Mouse (Mus musculus) heart, embryonic 11.5 days (tissue): ENCODE results near the gene A230050P20Rik. TPM values are rescaled to one million over a fixed set of nuclear protein-coding genes. Genes with fewer than 3 reads are reported as not detected.
"Not testable (repeated sequence)": the region's sequence is repeated elsewhere in the genome, so short reads cannot be mapped to it uniquely, and the experiment has no call there.

Source experiments
- ATAC-seq: fragments of 200-750 bp; cut with Nextera tagmentation; replicated peaks from 2 replicates; pipeline ENCODE4 v1.8.0; 2017; ENCODE audit warnings: moderate library complexity; ENCODE audit not compliant: insufficient number of reproducible peaks, low FRiP score, low TSS enrichment
- H3K27ac ChIP-seq: fragments of 300-500 bp; sonication (generic); 2 replicates; pipeline ENCODE4 v1.5.1; 2014; ENCODE audit warnings: mild to moderate bottlenecking, low read depth, low read length
- H3K27me3 ChIP-seq: fragments of 300-500 bp; sonication (generic); 2 replicates; pipeline ENCODE4 v1.6.1; 2014; ENCODE audit warnings: mild to moderate bottlenecking, low read length, mixed read lengths; ENCODE audit not compliant: control insufficient read depth, insufficient read depth
- H3K36me3 ChIP-seq: fragments of 300-500 bp; sonication (generic); 2 replicates; pipeline ENCODE4 v1.6.1; 2014; ENCODE audit warnings: mild to moderate bottlenecking, low read length, moderate library complexity, mixed read lengths; ENCODE audit not compliant: control insufficient read depth, insufficient read depth
- H3K4me1 ChIP-seq: fragments of 300-500 bp; sonication (generic); 2 replicates; pipeline ENCODE4 v1.6.1; 2014; ENCODE audit warnings: low read length; ENCODE audit not compliant: control insufficient read depth, insufficient read depth
- H3K4me2 ChIP-seq: fragments of 300-500 bp; sonication (generic); 2 replicates; pipeline ENCODE4 v1.6.1; 2014; ENCODE audit warnings: mild to moderate bottlenecking, moderate library complexity
- H3K4me3 ChIP-seq: fragments of 300-500 bp; sonication (generic); 2 replicates; pipeline ENCODE4 v1.5.1; 2014; ENCODE audit warnings: low read depth, low read length
- H3K9ac ChIP-seq: fragments of 300-500 bp; sonication (generic); 2 replicates; pipeline ENCODE4 v1.6.1; 2014; ENCODE audit warnings: mild to moderate bottlenecking, low read depth, low read length, moderate library complexity
- H3K9me3 ChIP-seq: fragments of 300-500 bp; sonication (generic); replicated peaks from 2 replicates; pipeline ENCODE4 v1.6.1; 2016; ENCODE audit warnings: low read length; ENCODE audit not compliant: control insufficient read depth
- WGBS: fragments of 180-500 bp; shearing (Covaris S2); extraction: QIAGEN DNeasy Blood & Tissue Kit; methylation state at CpG from one replicate; pipeline ENCODE4 v1.1.7; 2014; ENCODE audit not compliant: insufficient replicate concordance; 5-methylcytosine and 5-hydroxymethylcytosine counted together
- polyA plus RNA-seq: library from polyadenylated mRNA; unstranded; fragments of >200 nt; fragmentation: Nextera tagmentation; extraction: Ambion mirVana; gene quantifications from 2 replicates; pipeline ENCODE4 v1.2.1, GENCODE M21; 2014

A230050P20Rik gene
- polyA plus RNA-seq, result 2.1 TPM in 2 replicates

- Histone ChIP-seq H3K27me3 (peaks cover 44% of the 10 kb centered on the region), H3K4me1 (no peaks in the 10 kb centered on the region), H3K27ac (no peak within 1 kb of the TSS), H3K9me3 (no peaks in the 10 kb centered on the region), H3K4me2 (peak within 1 kb of the TSS; percentile 64), H3K36me3 (no peaks in the 10 kb centered on the region), H3K9ac (peak within 1 kb of the TSS; percentile 61), H3K4me3 (peak within 1 kb of the TSS; percentile 39)
- ATAC-seq, result 0 out of 2 replicates have a peak, but pooled peaks have one; percentile 24
- 8% methylated on average over 50 of the region's 53 CpGs for WGBS
Measured at GRCm38 (mm10) chr9:20868448-20869001, at the start of gene A230050P20Rik. TSS of gene A230050P20Rik (plus strand) at chr9:20868642.

- H3K36me3 ChIP-seq, result no peaks in the 10 kb centered on the region
- WGBS, result 70% methylated on average over 5 of the region's 5 CpGs
- H3K27ac ChIP-seq, result no peak overlapping the region
- no peak overlapping the region for H3K4me3 ChIP-seq
- H3K4me1 ChIP-seq, result peaks cover 2% of the 10 kb centered on the region
- H3K4me2 ChIP-seq, result no peak overlapping the region
- no peak for ATAC-seq
- H3K9me3 ChIP-seq, result no peaks in the 10 kb centered on the region
- peaks cover 5% of the 10 kb centered on the region; the same call in 1 of the 2 replicates for H3K27me3 ChIP-seq
- no peak overlapping the region for H3K9ac ChIP-seq
Measured at GRCm38 (mm10) chr9:20820001-20820400, 48.4 kb upstream of the A230050P20Rik start.

DNA sequence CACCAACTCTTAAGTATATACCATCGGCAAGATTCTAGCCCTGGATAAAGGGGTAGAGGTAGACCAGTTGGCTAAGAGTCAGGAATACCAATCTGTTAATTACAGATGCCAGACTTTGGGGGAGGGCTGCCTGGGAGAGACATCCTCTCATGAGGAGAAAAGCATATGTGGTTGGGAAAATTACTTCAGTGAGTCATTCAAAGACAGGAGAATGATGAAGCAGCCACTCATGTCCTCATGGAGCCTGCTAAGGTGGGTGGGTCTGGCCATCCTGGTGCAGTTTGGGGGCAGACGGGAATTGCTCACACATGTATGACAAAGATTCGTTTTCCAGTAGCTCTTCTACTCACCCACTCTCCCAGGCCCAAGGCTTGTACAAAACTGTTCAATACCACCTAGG is 45.6 kb upstream of the A230050P20Rik start:
- no peaks in the 10 kb centered on the region for H3K9me3 ChIP-seq
- H3K27me3 ChIP-seq, result no peaks in the 10 kb centered on the region
- no peaks in the 10 kb centered on the region for H3K4me1 ChIP-seq
- H3K9ac ChIP-seq, result no peak overlapping the region
- H3K4me3 ChIP-seq, result no peak overlapping the region
- no peaks in the 10 kb centered on the region for H3K36me3 ChIP-seq
- H3K4me2 ChIP-seq, result no peak overlapping the region
- no peak overlapping the region for H3K27ac ChIP-seq
- 66% methylated on average over 3 of the region's 3 CpGs for WGBS
- no peak for ATAC-seq

- WGBS, result 58% methylated on average over 5 of the region's 5 CpGs
- no peaks in the 10 kb centered on the region for H3K4me1 ChIP-seq
- H3K9me3 ChIP-seq, result no peaks in the 10 kb centered on the region
- peaks cover 7% of the 10 kb centered on the region; the same call in 1 of the 2 replicates for H3K27me3 ChIP-seq
- H3K9ac ChIP-seq, result no peak overlapping the region
- ATAC-seq, result no peak
- H3K4me2 ChIP-seq, result no peak overlapping the region
- H3K4me3 ChIP-seq, result no peak overlapping the region
- no peak overlapping the region for H3K27ac ChIP-seq
- no peaks in the 10 kb centered on the region for H3K36me3 ChIP-seq
Measured at GRCm38 (mm10) chr9:20825781-20826180, 42.7 kb upstream of the A230050P20Rik start.

DNA sequence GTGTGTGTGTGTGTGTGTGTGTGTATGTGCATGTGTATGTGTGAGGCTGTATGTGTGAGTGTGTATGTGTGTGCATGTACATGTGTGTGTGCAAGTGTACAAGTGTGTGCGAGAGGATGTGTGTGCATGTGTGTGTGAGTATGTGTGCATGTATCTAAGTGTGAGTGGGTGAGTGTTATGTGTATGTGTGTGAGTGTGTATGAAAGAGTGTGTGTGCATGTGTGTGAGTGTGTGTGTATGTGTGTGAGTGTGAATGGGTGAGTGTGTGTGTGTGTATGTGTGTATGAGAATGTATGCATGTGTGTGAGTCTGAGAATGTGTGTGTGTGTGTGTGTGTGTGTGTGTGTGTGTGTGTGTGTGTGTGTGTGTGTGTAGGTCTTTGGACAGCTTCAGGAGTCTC is 40.3 kb upstream of the A230050P20Rik start:
- no peak for ATAC-seq
- H3K4me3 ChIP-seq, result no peak overlapping the region
- peaks cover 7% of the 10 kb centered on the region; the same call in 1 of the 2 replicates for H3K27me3 ChIP-seq
- H3K4me1 ChIP-seq, result no peaks in the 10 kb centered on the region
- no peak overlapping the region for H3K27ac ChIP-seq
- H3K36me3 ChIP-seq, result no peaks in the 10 kb centered on the region
- no peak overlapping the region for H3K4me2 ChIP-seq
- WGBS, result 90% methylated on average over 1 of the region's 1 CpGs
- H3K9me3 ChIP-seq, result no peaks in the 10 kb centered on the region
- no peak overlapping the region for H3K9ac ChIP-seq

GRCm38 (mm10) chr9:20830901-20831643 is 37.4 kb upstream of the A230050P20Rik start:
- peak overlapping the region; percentile 28; the same call in 1 of the 2 replicates for H3K9ac ChIP-seq
- 14% methylated on average over 19 of the region's 19 CpGs for WGBS
- H3K27me3 ChIP-seq, result peaks cover 10% of the 10 kb centered on the region; the same call in 1 of the 2 replicates
- H3K27ac ChIP-seq, result no peak overlapping the region
- H3K4me3 ChIP-seq, result no peak overlapping the region
- no peak overlapping the region for H3K4me2 ChIP-seq
- H3K4me1 ChIP-seq, result no peaks in the 10 kb centered on the region
- no peaks in the 10 kb centered on the region for H3K9me3 ChIP-seq
- peak; percentile 77 for ATAC-seq
- no peaks in the 10 kb centered on the region for H3K36me3 ChIP-seq

DNA sequence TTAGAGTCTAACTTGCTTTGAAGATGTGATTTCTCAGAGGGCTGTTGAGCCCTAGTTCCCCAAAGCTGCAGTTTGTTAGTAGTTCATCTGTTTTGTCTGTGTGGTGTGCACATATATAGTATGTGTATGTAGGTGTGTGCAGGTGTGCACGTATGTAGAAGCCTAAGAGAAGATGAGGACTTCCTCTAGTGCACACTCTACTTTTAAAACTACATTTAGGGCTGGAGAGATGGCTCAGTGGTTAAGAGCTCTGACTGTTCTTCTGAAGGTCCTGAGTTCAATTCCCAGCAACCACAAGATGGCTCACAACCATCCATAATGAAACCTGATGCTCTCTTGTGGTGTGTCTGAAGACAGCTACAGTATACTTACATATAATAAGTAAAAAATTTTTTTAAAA is 33.6 kb upstream of the A230050P20Rik start:
- 68% methylated on average over 1 of the region's 1 CpGs for WGBS
- no peak for ATAC-seq
- no peak overlapping the region for H3K4me3 ChIP-seq

GRCm38 (mm10) chr9:20835431-20835954 is 32.9 kb upstream of the A230050P20Rik start:
- H3K9ac ChIP-seq, H3K4me3 ChIP-seq, H3K27me3 ChIP-seq, H3K9me3 ChIP-seq, H3K27ac ChIP-seq, H3K36me3 ChIP-seq, H3K4me2 ChIP-seq, H3K4me1 ChIP-seq, ATAC-seq: not testable (repeated sequence)
- 79% methylated on average over 11 of the region's 11 CpGs for WGBS

More for the DNA sequence above, 33.6 kb upstream of the A230050P20Rik start:
- Histone ChIP-seq H3K4me2 (no peak overlapping the region), H3K27ac (no peak overlapping the region), H3K36me3 (no peaks in the 10 kb centered on the region), H3K9ac (no peak overlapping the region), H3K27me3 (peaks cover 5% of the 10 kb centered on the region; the same call in 1 of the 2 replicates), H3K9me3 (no peaks in the 10 kb centered on the region), H3K4me1 (no peaks in the 10 kb centered on the region)
